Mouse (Mus musculus) brain, embryonic 14.5 days (tissue): ENCODE data around the gene Eml5.

Experiments used
- CTCF ChIP-seq: fragments of 200-500 bp; IDR thresholded peaks from 2 replicates; pipeline ENCODE4 v1.5.1; 2012; ENCODE audit warnings: inconsistent platforms, mild to moderate bottlenecking, moderate library complexity, borderline replicate concordance; ENCODE audit not compliant: insufficient read depth, insufficient read length; ENCODE audit errors: extremely low read depth
- POLR2A ChIP-seq: fragments of 200-500 bp; IDR thresholded peaks from 2 replicates; pipeline ENCODE4 v1.6.1; 2012; ENCODE audit warnings: mild to moderate bottlenecking, inconsistent platforms, borderline replicate concordance; ENCODE audit not compliant: poor library complexity, insufficient read depth, insufficient read length, severe bottlenecking; ENCODE audit errors: extremely low read depth

GRCm38 (mm10) chr12:98920194-98920991 lies 19.1 kb upstream of the Eml5 start, which contains the start of gene Ttc8:
- TF ChIP-seq CTCF = no peak
- peak; percentile 73; the same call in 1 of the 2 replicates for TF ChIP-seq POLR2A
